Mouse (Mus musculus): ENCODE data around the gene Wwtr1.

Wwtr1 gene

GRCm38 (mm10) chr3:57575660-57576055, at the start of gene Wwtr1:
TSS of gene Wwtr1 (minus strand) at chr3:57575910.
- peak; percentile 6 for DNase-seq

DNA sequence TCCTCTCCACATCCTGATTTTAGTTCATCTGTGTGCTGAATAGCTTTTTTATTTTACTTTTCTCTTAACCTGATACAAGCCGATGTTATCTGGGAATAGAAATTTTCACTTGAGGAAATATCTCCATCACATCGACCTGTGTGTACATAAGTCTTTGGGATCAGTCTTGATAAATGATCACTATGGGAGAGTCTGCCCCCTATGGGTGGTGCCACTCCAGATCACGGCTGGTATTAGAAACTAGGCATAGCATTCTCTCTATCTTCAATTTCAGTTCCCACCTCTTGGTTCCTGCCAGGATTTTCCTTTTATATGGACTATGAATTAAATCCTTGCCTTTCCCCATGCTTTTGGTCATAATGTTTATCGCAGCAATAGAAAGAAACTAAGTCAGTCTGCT, 44.0 kb upstream of the Wwtr1 start:
- DNase-seq, result no peak

- DNase-seq, result no peak
These were observed 39.9 kb upstream of the Wwtr1 start for GRCm38 (mm10) chr3:57615652-57616051.

- DNase-seq, result no peak
These were observed 36.8 kb upstream of the Wwtr1 start for GRCm38 (mm10) chr3:57612430-57612997.

GRCm38 (mm10) chr3:57611776-57612175, 36.1 kb upstream of the Wwtr1 start:
- no peak for DNase-seq

DNA sequence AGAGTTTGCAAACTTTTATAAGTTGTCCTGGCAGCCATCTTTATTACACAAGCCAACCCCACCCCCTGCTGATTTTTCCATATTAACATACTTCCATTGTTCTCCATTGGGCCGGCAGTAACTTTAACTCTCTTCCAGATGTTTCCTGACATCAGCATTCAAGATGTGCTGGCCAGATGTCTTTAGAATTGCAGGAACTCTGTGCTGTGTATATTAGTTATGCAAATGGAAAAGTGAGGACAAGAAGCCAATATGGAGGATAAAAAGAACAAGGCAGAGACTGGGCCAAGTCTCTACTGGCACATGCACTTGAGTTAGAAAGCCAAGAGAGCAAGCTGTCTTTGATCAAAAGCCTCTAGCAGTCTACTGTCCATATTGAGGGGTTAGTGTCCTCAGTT, 28.9 kb upstream of the Wwtr1 start:
- no peak for DNase-seq

- no peak for DNase-seq
These were observed 28.3 kb upstream of the Wwtr1 start for GRCm38 (mm10) chr3:57603891-57604617.

DNA sequence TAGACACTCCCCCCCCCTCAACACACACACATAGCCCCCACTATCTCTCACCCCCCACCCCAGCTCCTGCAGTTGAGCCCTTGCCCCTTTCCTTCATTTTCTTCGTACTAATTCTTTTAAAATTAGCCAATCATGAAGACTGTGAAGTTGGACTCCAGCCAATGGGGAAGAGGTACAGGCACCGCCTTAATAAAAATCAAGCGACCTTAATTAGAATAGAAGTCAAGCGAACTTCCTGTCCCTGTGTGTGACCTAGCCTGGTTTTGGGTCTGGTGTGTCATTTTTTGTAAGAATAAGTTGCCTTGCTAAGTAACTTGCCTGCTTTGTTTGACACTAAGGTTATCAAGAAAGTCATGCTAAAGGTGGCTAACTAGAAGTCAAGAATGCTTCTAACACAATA, 26.9 kb upstream of the Wwtr1 start:
- DNase-seq, result no peak

- no peak for DNase-seq
These were observed 20.9 kb upstream of the Wwtr1 start for GRCm38 (mm10) chr3:57596566-57596965.

DNA sequence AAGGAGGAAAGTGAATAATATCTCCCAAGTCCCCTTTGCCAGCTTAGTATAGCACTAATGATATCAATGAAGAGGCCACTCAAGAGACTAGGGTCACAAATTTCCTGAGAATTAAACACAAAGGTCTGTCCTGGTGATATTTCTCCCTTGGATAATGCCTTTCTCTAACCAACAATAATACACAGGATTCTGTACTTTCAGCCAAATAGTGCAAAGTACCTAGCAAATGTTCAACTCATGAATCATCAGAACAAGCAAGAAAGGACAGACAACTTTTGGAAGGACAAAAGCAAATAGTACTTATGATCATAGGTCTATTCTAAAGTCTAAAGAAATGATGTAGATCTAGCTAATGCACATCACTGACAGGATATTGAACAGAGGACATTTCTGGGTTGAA, 19.8 kb upstream of the Wwtr1 start:
- no peak for DNase-seq

- DNase-seq, result no peak
These were observed 10.3 kb upstream of the Wwtr1 start for GRCm38 (mm10) chr3:57585967-57586366.

DNA sequence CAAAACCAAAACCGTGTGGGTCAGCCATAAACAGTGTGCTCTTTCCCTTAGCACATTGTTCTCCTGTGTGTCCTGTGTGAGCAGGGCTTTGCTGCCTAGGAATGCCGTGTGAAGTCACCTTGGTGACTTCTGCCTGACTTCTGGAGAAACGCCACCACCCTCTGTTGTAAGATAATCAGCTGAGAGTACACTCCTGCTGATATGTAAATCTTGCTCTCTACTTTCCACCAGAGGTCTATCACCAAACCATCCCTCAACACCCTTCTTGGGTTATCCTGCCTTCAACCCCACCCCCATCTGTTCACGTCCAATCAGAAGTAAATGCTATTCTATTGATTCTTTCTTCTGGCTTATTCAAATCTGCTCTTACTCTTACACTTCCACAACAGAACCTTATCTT, 7.8 kb upstream of the Wwtr1 start:
- no peak for DNase-seq

DNA sequence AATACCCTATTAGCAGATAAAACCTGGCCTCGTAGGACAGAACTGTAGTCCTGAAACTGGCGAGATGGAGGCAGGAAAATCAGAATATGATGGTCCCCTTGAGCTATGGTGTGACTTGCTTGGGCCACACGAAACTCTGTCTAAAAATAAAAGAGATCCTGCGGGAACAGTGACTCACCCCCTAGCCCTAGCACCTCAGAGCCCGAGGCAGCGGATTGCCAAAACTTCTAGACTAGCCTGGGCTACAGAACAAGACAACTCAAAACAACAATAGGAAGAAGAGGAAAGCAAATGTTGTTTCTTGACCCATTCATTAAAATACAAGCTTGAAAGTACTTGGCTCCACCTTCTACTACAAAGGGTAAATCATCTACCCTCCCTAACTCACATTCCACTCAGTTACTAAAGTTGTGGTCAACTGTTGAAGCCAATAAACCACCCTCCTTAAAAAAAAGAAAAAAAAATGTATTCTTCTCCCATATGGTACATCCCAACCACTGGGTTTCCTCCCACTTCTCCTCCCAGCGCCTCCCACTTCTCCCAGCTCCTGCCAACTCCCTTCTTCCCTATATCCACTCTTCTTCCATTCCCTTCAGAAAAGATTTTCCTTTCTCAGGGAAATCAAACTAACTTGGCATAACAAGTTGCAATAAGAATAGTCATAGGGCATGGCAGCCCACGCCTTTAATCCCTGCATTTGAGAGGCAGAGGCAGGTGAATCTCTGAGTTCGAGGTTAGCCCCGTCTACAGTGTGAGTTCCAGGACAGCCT, 4.9 kb upstream of the Wwtr1 start:
- no peak for DNase-seq

- DNase-seq, result no peak
These were observed 530 bp upstream of the Wwtr1 start for GRCm38 (mm10) chr3:57576056-57576824.

DNA sequence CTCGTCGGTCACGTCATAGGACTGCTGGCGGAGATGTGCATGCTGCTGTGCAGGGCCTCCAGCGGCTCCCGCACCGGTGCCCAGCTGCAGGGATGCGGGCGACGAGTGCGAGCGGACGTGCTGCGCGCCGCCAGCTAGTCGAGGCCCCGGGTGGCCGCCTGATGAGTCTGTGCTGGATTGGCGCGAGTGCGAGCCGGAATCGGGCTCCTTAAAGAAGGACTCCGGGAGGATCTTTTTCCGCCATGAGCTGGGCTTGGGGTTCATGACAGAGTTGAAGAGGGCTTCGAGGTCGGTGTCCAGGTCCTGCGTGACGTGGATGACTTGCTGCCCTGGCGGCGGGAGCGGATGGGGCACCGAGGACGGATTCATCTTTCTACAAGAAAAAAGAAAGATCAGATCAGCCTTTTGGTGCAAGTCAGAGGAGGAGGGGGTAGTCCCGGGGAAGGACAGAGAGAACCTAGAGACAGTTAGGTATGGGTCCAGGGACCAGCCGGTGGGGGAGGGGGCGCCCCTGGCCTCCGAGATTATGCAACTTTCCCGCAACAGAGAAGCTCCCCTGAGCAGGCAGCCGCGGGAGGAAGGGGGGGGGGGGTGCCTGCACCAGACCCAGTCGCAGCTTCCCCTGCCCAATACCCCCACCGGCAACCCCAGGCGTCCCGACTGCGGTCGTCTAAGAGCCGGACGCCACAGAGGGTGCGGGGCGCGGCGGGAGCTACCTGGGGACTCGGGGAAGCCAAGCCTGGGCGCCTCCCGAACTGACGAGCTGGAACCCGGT, 638 bp downstream of the Wwtr1 start:
- no peak for DNase-seq

DNA sequence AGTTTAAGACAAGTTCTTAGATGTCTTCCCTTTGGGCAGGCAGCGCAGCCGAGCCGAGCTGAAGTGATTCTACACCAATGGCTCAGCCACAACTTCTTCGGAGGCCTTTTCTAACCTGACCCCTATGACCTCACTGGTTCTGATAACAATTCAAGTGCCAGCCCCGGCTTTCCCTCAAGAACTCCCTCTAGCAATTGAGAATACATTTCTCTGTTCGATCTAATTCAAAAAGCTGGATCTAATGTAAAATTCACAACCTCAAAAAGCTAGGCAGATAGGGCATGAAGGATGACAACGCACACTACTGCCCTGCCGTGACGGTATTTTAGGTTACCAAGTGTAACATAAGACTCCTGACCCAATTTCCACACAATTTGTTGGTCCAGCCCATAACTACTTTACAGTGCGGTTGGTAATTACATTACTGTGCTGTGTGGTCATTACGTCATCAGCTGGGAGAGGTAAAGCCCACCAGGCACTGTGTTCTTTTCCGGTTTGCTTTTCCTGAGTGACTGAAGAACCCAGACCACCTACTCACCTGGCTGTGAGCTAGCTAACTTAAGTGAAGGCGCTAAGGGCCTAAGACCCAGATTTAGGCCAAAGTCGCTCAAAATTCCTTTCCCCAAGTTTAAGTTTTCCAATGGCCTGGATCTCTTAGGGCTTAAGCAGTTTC, 1.7 kb downstream of the Wwtr1 start:
- DNase-seq, result no peak

- no peak for DNase-seq
These were observed 3.3 kb downstream of the Wwtr1 start for GRCm38 (mm10) chr3:57572331-57572975.

- no peak for DNase-seq
These were observed 9.1 kb downstream of the Wwtr1 start for GRCm38 (mm10) chr3:57566655-57567054.

GRCm38 (mm10) chr3:57563627-57564026, 12.1 kb downstream of the Wwtr1 start:
- DNase-seq, result no peak

GRCm38 (mm10) chr3:57562996-57563506, 12.7 kb downstream of the Wwtr1 start:
- no peak for DNase-seq

- DNase-seq, result no peak
These were observed 16.9 kb downstream of the Wwtr1 start for GRCm38 (mm10) chr3:57558761-57559160.

Measured in thymus, postnatal 14 days (tissue).